Mouse (Mus musculus) CH12.LX (cell line): ENCODE results near the gene Ugt1a10.
"Not testable (repeated sequence)": the region's sequence is repeated elsewhere in the genome, so short reads cannot be mapped to it uniquely, and the experiment has no call there.

Experiments
- BHLHE40 ChIP-seq: IDR thresholded peaks from 2 replicates; pipeline ENCODE4 v1.6.1; 2011; ENCODE audit warnings: mild to moderate bottlenecking, low read depth, low read length, improper control_type of control experiment
- POLR2A ChIP-seq: IDR thresholded peaks from 2 replicates; pipeline ENCODE4 v1.6.1; 2011; ENCODE audit warnings: low read depth, mild to moderate bottlenecking, improper control_type of control experiment, low read length

- not testable (repeated sequence) for TF ChIP-seq POLR2A, BHLHE40
Observed at GRCm38 (mm10) chr1:88143966-88144675, 88.9 kb downstream of the Ugt1a10 start.
